Mouse (Mus musculus) lung, postnatal 10 days (tissue): ENCODE data around the gene Pcbp4.

ENCODE experiments used
- DNase-seq: peaks from one replicate; pipeline ENCODE4 v3.0.0; 2021

Gene Pcbp4

DNA sequence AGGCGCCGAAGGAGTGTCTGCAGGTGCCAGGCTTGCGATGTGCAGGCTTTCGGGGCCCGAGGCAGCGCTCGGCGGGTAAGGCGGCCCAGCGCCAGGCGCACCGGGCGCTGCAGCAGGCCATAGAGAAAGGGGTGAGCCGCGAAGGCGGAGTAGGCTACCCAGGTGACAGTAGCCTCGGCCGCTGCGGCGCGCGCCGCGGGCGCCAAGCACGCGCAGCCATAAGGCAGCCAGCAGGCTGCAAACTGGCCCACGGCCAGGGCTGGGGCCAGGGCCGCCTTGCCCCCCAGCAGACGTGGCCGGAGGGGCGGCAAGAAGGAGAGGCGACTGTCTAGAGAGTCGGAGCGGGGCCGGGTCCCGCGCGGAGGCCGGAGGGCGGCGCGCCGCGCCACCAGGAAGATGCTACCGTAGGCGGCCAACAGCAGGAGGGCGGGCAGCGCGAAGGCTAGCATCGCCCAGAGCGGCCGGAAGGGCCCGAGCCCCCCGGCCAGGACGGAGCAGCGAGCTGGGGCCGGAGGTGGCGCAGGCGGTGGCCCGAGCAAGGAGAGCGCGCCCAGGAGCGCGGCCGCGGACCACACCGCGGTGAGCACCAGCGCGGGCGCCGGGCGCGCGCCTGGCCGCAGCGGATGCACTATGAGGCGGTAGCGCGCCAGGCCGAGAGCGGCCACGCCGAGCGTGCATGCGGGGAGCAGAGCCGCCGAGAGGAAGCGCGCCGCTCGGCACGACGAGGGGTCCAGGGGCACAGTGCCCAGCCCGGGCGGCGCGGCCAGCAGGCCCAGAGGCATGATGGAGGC, 11.9 kb downstream of the Pcbp4 start:
- DNase-seq: peak; percentile 67

DNA sequence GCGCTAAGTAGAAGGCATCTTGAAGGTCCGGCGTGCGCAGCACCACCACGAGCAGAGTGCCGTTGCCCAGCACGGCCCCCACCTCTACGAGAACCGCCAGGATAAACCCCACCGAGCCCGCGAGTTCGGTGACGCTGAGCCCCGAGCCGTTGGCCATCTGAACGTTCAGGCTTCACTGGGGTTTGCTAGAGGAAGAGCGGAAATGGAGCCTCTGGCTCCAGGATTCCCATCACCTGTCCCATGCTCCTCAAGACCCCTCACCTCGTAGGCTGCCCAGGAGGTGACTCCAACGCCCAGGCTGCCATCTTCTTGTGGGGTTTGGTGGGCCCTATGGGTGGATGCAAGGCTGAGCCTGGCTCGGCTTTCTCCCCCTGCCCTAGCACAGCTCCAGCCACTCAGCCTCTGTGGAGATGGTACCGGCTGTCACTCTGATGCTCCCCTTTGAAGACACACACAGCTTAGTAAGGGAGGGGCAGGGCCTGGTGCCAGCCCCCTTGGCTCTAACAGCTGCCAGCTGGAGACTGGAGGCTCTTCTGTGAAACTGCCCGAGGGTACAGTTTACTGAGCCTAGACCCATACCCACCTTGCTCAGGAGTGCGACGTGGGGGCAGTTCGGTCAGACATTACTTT, 12.6 kb downstream of the Pcbp4 start, which contains the start of gene Gpr62:
Gene Gpr62 (minus strand): TSS at position 368 of the 630 bp plus-strand sequence.
- no peak for DNase-seq

DNA sequence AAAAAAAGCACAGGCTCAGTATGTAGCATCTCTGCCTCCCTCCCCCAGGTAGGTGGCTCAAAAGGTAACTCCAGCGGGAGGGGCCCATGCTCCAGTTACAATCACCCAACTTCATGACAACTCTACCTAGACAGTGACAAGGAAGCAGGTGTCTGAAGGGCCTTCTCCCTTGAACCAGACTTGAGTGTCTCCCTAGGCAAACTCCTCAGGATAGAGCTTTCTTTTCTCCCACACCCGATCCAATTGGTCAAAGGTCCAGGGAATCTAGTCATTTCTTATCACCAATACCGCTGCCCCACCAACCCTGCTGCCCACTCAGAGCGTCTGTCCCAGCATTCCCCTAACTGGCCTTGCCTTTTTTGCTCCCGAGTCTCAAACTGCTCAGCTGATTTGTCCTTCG, 13.6 kb downstream of the Pcbp4 start:
- DNase-seq: no peak

DNA sequence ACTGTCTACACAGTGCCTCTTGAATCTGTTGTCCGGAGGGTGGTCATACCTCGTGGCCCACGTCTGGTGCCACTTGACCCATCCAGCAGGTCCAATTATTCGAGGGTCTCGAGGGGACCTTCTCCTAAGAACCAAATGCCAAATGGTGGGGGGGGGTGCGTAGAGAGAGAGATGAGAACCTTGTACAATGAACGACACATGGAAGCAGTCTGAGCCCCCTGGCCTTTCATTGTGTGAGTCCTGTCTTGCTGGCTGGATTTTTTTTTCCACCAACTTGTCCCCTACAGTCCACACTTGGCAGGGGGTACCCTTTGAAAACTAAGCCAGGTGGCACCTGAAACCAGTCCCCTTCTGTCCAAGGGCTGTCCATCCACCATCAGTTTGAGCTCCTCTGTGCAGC, 14.7 kb downstream of the Pcbp4 start:
- DNase-seq: no peak

DNA sequence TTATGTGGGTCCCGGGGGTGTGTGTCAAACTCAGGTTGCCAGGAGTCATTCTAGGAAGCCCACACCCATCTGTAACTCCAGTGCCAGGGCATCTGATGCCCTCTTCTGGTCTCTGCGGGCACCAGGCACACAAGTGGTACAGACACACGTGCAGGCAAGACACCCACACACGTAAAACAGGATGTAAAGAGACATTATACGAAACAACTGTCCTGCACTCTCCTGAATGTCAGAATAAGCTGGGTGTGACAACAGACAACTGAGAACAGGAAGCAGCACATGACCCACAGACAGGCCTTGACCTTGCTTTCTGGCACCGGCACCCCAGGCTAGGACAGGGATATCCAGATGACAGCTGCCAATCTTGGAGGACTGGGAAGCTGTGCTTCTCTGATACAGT, 16.2 kb downstream of the Pcbp4 start:
- DNase-seq: no peak

DNA sequence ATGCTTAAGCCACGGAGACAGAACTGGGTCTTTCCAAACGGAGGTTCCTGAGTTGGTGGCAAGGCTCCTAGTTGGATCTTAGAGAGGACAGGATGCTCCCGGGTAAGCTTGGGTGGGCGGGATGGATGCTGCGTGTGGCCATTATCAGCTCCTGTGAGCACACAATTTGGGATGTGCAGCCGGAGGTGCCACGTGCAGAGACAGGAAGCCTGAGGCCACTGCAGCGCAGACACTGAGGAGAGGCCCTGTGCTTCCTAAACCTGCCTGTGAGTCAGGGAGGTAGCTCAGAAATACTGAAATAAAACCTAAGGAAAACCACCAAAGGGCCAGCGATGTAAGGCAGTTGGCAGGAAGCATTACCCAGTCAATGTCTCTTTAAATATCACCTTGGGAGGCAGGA, 16.7 kb downstream of the Pcbp4 start:
- no peak for DNase-seq

DNA sequence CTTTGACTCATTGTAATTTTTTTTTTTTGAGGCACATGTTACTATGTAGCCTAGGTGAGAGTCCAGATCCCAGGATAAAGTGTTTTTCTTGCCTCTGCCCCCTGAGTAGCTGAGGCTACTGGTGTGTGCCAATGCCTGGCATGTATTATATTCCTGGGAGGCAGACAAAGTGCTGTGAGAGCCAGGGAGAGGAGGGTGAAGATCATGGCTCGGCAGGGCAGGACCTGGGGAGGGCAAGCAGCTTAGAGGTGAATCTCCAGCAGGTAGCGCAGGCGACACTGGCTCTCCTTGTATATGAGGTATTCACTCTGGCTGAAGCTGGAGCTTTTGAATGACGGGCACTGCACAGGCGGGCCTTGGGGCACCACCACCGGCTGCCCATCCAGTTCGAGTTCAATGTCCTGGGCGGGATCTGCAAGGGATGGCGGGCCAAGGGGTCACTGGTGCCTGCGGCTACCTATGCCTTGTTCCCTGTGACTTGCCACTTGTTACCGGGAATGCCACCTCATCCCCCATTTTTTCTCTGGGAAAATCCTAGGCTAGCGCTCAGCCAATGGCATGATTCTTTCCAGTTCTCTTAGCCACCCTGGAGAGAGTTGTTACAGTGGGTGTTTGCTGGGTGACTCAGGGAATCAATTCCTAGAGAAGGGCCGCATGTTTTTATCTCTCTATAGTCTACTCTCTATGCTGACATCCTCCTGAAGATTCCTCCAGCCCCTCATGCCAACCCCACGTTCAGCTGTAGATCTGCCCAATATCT, 18.1 kb downstream of the Pcbp4 start:
- no peak for DNase-seq

DNA sequence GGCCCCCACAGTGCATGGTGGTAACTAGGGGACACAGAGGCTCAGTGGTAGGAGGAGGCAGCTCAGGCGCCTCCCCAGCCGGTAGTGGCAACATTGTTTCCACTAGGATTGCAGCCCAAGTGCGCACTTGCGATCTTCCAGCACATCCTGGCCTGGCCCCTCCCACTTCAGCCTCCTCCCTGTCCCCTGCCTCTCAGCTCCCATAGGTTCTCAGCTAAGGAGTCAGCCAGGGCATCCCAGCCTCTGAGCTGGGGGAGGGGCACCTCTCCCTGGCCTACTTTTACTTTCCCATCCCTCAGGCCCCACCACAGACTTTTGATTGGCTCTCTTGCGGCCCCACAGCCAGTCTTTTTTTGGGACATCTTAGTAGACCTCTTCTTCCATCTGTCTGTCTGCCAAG, 18.8 kb downstream of the Pcbp4 start:
- DNase-seq: peak; percentile 92

DNA sequence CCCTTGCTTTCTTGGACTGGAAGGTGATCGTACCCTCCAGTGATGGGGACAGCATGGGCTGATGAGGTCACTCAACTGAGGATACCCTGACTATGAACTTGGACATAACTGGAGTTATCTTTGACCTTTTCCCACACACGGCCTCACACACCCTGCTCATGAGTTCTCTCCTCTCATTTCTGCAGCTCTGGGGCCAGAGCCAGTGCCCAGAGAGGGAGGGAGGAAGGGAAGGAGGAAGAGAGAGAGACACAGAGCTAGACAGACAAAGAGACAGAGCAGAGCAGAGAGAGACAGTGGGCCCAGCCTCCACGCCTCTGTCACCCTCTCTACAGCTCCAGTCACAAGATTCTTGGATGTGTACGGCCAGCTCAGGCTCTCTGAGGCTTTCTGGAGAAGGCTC, 19.2 kb downstream of the Pcbp4 start:
- peak; percentile 47 for DNase-seq

DNA sequence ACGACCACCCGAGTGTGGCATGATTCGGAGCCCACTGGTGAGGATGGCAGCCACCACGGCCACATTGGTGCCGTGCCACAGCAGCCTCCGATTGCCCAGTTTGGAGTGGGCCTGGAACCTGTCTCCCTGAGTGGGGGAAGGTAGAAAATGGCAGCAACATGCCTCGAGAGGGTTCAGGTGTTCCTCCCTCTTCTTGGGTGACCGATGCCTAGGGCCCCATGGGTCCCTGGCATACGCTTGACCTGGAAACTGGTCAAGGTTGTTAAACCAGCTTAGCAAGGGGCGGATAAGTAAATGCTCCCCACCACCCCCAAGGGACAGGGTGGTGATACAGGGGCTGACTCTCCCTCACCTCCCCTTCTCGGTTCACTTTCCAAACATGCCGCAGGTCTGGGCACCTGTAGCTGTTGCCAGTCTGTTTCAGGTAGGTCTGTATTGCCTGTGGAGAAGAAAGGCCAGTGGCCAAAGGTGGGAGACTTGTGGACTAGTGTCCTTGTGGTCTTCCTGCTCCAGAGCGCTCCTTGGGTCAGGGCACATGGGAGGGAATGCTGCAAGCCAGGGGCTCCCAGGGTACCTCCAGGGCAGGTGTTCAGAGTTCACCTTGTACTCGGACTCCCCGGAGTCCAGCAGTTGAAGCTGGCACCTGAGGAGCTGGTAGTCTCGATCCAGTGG, 20.1 kb downstream of the Pcbp4 start:
- DNase-seq: no peak

DNA sequence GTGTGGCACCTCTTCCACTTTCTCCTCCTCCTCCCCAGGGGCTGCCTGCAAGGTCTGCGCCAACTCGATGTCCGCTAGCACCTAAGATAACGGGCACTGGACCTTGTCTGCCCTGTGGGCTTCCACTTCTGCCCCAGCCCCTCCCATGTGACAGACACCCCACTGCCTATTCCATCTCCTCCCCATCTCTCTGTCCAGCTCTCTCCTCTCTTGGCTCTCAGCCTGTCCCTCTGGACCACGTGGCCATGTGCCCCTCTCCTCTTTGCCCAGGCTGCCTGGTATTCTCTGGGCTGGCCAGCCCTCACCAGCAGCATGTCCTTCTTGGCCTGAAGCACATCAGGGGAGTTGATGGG, 20.6 kb downstream of the Pcbp4 start:
- DNase-seq: no peak

DNA sequence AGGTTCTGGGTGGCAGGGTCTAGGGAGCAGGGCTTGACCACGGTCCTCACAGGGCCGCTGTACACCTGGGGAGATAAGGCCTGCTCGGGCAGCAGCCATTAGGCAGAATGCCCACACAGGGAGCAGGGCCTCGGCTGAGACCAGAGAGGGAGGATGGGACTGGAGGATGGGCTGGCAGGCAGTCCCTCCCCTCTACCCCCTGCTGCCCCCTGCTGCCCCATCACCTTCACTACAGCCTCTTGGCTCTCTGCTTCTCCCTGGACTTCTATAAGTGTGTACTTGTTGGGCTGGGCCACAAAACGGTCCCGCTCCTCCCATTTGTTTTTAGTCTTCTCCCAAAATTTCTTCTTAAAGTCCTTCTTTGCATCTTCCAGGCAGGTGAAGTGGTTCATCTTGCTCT, 21.4 kb downstream of the Pcbp4 start:
- peak; percentile 90 for DNase-seq

DNA sequence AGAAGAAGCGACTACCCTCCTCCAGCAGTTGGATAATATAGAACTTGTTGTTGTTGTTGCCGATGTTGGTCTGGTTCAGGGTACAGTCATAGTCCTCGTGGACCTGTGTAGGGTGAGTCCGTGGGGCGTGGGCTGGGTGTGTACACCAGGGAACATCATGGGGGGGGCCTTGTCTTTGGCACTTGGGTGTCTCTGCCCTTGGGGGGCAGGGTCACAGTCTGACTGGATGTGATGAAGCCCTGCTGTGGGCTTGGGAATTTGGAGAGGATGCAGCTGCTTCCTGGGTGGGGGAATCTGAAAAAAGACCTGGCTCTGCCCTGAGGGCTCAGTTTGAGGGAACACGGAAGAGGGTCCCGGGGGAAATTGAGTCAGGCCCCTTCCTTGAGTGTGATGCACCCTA, 22.0 kb downstream of the Pcbp4 start:
- DNase-seq: peak; percentile 83

DNA sequence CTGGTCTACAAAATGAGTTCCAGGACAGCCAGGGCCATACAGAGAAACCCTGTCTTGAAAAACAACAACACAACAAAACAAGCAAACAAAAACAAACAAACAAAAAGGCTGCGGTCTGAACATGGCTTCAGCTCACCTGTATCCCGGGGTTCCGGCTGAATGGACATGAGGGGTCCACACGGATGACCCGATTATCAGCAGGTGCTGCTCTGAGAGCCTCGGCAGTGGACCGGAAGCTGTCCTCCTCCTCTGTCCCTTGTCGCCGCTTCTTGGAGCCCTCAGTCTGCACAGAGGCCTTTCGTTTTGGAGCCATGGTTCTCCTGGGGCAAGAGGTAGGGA, 22.5 kb downstream of the Pcbp4 start, which contains the start of gene Rrp9:
Gene Rrp9 (plus strand): TSS at position 301 of the 339 bp plus-strand sequence.
- DNase-seq: peak; percentile 16

DNA sequence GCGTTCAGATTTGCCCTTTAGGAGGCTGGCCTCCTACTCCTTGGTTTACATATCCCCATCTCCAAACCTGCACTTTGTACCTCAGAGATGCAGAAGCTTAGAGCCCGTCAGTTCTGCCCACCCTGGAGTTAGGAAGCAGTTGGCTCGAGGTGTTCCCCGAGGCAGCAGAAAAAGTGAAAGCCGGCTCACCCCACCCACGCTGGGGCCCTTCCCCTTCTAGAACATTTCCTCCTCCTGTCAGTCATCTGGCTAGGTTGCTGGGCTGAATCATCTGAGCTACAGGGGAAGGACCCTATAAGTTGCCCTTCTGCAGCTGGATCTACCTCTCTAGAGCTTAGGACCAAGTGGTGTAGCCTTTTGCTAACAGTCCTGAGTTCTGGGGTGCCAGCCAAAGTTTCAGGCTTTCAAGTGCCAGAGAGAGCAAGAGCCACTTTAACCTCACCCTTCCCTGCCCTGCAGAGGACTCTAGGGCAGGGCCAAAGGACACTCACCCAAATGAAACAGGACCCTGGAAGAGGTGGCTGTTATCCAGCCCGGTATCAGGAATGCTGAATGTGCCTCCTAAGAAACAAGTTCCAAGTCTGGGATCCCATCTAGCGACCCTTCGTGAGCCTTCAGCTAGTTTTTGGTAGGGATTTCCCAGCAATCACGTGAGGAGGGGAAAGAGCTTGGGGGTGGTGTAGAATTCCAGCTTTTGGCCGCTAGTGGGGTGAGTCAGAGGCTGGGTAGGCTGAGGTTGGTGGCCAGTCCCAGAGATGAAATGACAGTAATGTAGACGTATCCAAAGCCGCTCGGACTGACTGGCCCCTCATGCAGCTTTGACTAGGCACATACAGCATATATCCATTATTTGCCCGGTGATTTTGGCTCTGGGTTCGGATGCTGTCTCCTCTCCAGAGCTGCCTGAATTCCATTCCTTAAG, 23.2 kb downstream of the Pcbp4 start:
- peak; percentile 81 for DNase-seq

DNA sequence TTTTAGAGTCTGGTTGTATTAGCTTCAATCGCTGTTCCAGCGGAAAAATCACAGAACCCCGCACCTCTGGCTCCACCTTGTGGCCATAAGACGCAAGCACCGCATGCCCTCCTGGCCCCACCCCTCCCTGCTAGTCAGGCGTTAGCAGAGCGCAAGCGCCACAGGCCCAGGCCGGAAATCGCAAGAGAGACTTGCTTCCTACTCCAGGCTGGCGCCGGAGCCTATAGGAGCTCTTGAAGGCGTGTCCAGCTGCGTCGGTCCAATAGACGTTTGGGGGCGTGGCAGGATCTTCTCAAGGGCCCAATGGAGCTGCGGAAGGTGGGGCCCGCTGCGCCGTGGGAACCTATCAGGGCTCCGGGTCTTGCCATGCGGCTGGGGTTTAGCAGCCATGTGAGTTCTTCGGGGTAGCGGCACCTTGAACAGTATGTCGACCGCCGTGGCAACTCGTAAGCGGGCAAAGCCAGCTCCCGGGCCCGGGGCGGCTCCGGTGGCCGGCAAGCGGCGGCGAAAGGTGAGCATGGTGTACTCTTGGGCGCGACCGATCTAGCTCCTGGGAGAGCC, 23.9 kb downstream of the Pcbp4 start, which contains the start of gene Parp3:
Gene Parp3 (minus strand): TSS at position 26 of the 561 bp plus-strand sequence.
- DNase-seq: peak; percentile 99

DNA sequence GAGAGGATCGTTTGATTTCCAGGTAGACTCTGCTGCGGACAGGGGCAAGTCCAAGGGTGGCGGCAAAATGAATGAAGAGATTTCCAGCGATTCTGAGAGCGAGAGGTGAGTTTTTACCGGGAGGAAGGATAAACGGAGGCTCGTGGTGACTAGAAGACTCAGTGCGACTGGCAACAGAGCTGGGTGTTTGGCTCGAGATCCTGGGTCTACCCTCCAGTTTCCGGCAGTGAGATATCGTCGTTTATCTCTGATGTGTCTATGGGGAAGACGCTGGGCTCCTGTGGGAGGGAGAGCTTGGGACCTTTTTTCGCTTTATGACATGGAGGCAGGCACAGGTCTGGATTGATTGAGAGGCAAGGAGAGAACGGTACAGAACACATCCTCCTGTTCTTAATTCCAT, 24.6 kb downstream of the Pcbp4 start:
- DNase-seq: peak; percentile 3

DNA sequence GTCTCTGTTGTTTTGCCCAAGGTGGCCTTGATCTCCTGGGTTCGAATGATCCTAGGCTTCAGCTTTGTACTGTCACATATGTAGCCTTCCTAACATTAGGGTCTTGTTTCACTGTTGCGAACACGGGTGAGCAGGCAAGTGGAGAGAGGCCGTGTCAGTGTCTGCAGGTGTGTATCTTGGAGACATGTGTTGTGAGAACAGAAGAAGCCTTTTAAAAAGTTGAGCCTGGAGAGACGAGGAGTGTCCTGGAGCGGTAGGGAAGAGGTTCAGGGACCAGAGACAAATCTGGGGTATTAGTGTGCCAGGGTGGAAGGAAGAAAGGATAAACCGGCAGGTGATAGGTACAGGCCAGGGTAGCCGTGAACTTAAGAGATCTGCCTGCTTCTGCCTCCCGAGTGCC, 25.0 kb downstream of the Pcbp4 start:
- DNase-seq: peak; percentile 1

DNA sequence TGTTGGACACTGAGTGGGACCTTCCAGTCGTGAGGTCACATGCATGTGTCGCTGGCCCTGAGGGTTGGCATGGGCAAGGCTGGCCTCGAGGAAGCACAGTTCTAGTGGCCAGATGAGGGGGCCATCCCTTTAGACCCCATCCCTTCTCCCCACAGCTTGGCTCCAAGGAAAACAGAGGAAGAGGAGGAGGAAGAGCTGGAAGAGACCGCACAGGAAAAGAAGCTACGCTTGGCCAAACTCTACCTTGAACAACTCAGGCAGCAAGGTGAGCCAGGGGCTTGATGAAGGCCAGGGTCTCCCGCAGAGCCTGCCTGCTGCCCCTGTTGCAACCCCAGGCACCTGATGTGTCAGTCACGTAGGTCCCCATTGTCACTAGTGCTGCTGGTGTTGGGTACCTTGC, 27.4 kb downstream of the Pcbp4 start:
- DNase-seq: no peak

DNA sequence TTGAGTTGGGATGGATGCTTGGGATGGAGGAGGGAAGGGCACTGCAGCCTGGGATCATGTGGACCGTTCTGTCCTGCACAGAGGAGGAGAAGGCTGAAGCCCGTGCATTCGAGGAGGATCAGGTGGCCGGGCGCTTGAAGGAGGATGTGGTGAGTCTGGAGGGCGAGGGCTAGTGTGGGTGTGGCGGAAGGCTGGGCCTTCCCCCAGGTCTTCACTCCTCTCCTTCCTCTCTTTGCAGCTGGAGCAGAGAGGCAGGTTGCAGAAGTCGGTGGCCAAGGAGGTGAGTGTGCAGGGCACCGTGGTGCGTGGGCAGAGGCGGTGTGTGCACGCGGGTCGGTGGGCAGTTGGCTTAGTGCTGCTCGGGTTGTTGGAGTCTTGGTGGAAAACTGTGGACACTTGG, 28.0 kb downstream of the Pcbp4 start:
- no peak for DNase-seq

DNA sequence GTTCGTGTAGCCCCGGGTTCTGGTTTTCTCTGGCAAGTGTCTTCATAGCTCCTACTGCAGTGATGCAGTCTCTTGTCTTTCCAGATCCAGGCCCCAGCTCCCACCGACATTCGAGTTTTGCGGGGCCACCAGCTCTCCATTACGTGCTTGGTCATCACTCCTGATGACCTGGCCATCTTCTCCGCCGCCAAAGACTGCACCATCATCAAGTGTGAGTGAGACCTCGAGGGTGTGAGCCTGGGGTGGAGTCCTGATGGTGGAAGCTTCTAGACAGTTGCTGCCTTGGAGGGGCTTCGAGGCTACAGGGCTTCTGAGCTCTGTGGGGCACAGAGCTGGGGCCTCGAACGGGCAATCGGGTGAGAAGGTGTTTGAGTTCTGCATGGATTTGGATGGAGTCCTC, 28.6 kb downstream of the Pcbp4 start:
- DNase-seq: no peak

DNA sequence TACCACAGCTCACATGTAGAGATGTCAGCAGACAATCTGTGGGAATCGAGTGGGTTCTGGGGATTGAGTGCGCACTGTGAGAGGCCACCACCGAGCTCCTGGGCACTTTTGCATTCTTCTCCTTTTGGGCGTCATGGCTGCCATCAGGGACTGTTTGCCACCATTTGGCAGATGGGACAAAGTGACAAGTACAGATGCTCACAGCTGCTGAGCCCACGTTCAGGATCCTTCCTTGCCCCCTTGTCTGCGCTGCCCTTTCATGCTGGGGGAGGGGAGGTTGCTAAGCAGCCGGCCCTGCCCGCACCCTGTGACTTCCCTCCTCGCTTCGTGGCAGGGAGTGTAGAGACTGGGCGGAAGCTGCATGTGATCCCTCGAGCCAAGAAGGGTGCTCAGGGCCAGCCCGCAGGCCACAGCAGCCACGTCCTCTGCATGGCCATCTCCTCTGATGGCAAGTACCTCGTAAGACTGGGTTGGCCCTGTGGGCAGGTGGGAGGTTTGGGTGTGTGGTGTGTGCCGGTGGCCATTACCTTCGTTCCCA, 29.6 kb downstream of the Pcbp4 start:
- DNase-seq: no peak
